Mouse (Mus musculus): ENCODE measurements around the gene Cryz.

- TF ChIP-seq CTCF (IDR thresholded peaks at IDR 0.05; ENCODE audit: borderline replicate concordance, insufficient read depth, low read length) (no peak), POLR2A (IDR thresholded peaks at IDR 0.05; ENCODE audit: low read depth, low read length) (no peak)
Observed at GRCm38 (mm10) chr3:154651192-154651821, 54.8 kb downstream of the Cryz start.

All from embryonic fibroblast, embryonic 13.5 days (primary cell).